Mouse (Mus musculus): ENCODE measurements around the gene Slc22a4. TPM values are rescaled to one million over a fixed set of nuclear protein-coding genes. Genes with fewer than 3 reads are reported as not detected.
A peak's percentile ranks its signal among the peaks of the same experiment; 100 is the strongest.

Slc22a4 gene
- polyA plus RNA-seq, 1 experiment from 2014 or later = 1.1 TPM

GRCm38 (mm10) chr11:54065106-54065914 is 37.4 kb upstream of the Slc22a4 start:
- Histone ChIP-seq H3K36me3 (no peaks in the 10 kb centered on the region), H3K27ac (replicated peaks) (no peak overlapping the region), H3K9ac (replicated peaks) (no peak overlapping the region), H3K27me3 (no peaks in the 10 kb centered on the region), H3K4me3 (no peak overlapping the region), H3K4me2 (replicated peaks) (no peak overlapping the region), H3K9me3 (no peaks in the 10 kb centered on the region), H3K4me1 (peaks cover 44% of the 10 kb centered on the region)
- no peak for ATAC-seq (replicated peaks)
- 91% methylated on average over 12 of the region's 12 CpGs for WGBS

GRCm38 (mm10) chr11:54064412-54064978 is 36.6 kb upstream of the Slc22a4 start:
- Histone ChIP-seq H3K4me2 (replicated peaks) (no peak overlapping the region), H3K36me3 (no peaks in the 10 kb centered on the region), H3K27ac (replicated peaks) (no peak overlapping the region), H3K4me3 (no peak overlapping the region), H3K27me3 (no peaks in the 10 kb centered on the region), H3K9me3 (no peaks in the 10 kb centered on the region), H3K9ac (replicated peaks) (no peak overlapping the region), H3K4me1 (peaks cover 48% of the 10 kb centered on the region)
- no peak for ATAC-seq (replicated peaks)
- 76% methylated on average over 3 of the region's 3 CpGs for WGBS

DNA sequence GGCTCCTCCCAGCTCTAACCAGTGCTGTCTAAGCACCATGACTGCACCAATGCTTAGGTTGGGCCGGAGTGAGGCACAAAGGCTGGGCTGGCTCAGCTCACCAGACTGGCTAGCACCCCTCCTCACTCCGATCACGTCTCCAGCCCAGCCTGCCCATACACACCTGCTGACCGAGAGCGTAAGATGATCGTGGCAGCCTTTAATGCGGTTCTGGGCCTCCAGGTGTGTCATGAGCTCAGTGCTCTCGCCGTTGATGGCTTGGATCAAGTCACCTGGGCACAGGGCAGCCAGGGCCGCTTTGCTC is 35.5 kb upstream of the Slc22a4 start:
- no peak overlapping the region for H3K9ac ChIP-seq (replicated peaks)
- H3K9me3 ChIP-seq = no peaks in the 10 kb centered on the region
- H3K27me3 ChIP-seq = no peaks in the 10 kb centered on the region
- H3K4me3 ChIP-seq = no peak overlapping the region
- no peak overlapping the region for H3K27ac ChIP-seq (replicated peaks)
- ATAC-seq (replicated peaks) = no peak
- H3K4me1 ChIP-seq = peaks cover 51% of the 10 kb centered on the region
- H3K4me2 ChIP-seq (replicated peaks) = no peak overlapping the region
- WGBS = 91% methylated on average over 10 of the region's 10 CpGs
- no peaks in the 10 kb centered on the region for H3K36me3 ChIP-seq

DNA sequence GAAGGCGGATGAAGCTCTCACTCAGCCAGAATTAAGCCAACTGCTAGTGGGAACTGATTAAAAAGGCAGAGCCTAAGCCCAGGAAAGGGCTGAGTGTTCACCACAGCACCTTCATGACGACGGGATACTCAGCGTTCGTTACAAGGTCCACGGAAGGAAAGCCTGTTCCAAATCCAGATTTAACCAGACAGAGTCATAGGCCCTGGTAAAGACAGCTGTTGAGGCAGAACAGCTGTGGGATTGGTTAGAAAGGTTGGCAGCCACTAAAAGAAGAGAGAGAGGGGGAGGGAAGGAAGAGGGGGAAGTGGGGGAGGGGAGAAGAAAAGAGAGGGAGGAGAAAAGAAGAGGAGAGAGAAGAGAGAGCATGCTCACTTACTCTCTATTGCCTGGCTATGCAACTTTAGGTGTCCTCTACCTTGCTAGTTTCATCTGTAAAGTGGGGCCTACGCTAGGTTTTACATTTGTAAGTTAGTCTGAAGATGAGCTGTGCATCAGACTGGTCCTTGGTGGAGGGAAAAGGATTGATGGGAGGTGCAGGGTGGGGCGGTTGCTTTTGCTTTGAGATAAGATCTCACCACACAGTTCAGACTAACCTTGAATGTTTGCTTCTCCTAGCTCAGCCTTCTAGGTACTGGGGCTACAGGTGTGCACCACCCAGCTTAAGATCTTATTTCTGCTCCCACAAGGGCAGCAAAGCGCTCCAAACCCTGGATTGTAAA is 35.0 kb upstream of the Slc22a4 start:
- Histone ChIP-seq H3K36me3 (no peaks in the 10 kb centered on the region), H3K4me2 (replicated peaks) (no peak overlapping the region), H3K9ac (replicated peaks) (no peak overlapping the region), H3K27ac (replicated peaks) (peak overlapping the region; percentile 64), H3K4me3 (no peak overlapping the region), H3K9me3 (no peaks in the 10 kb centered on the region), H3K27me3 (no peaks in the 10 kb centered on the region), H3K4me1 (peaks cover 51% of the 10 kb centered on the region)
- 65% methylated on average over 9 of the region's 9 CpGs for WGBS
- no peak for ATAC-seq (replicated peaks)

DNA sequence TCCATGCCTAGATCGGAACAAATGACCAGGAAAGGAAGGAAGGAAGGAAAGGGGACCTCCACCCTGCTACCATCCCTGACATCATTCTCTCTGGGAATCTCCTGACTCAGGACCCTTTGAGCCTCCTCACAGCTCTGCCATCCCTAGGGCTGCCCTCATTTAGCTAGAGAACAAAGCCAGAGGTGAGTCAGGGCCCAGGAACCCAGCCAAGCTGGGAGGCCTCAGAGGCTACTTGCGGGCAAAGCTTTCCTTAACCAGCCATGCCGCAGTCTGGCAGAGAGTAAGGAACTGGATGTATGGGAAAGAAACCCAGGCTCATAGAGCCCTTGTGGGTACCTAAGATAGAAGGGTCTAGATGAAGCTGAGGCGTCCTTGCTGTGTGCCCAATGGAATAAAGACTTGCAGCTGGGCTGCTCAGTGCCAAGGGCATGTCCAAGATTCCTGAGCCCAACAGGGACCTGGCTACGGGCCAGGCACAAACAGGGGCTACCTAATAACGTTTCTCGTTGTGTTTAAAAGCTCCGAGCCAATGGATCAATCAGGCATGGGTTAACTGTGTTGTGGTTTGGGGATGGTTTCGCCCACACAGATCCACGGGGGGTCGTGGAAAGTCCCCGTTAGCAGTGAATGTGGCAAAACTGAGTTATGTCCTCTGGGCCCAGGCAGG is 34.3 kb upstream of the Slc22a4 start:
- Histone ChIP-seq H3K4me3 (no peak overlapping the region), H3K27ac (replicated peaks) (peak overlapping the region; percentile 64), H3K27me3 (no peaks in the 10 kb centered on the region), H3K4me2 (replicated peaks) (no peak overlapping the region), H3K9ac (replicated peaks) (no peak overlapping the region), H3K36me3 (no peaks in the 10 kb centered on the region), H3K9me3 (no peaks in the 10 kb centered on the region), H3K4me1 (peaks cover 51% of the 10 kb centered on the region)
- ATAC-seq (replicated peaks) = no peak
- WGBS = 39% methylated on average over 12 of the region's 12 CpGs

DNA sequence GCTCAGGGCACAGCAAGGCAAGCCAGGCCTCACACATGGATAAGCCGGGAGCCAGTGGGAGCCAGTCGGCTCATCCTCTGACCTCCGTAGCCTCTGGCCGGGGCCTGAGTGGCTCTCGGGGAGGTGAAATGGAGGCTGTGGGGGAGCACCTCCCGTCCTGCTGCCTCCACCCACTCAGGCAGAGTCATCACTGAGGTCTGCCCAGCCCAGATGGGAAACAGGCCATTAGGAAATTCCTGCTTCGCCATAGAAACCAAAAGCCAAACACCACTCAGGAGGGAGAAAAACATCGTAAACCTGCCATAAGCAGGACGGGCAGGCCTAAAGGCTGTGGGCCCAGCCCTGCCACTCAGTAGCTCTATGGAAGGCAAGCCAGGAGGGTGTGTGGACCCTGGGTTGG is 32.4 kb upstream of the Slc22a4 start:
- no peak for ATAC-seq (replicated peaks)
- H3K27ac ChIP-seq (replicated peaks) = no peak overlapping the region
- H3K4me3 ChIP-seq = no peak overlapping the region
- WGBS = 56% methylated on average over 9 of the region's 9 CpGs
- H3K4me2 ChIP-seq (replicated peaks) = no peak overlapping the region
- no peaks in the 10 kb centered on the region for H3K9me3 ChIP-seq
- H3K4me1 ChIP-seq = peaks cover 47% of the 10 kb centered on the region
- no peaks in the 10 kb centered on the region for H3K27me3 ChIP-seq
- no peaks in the 10 kb centered on the region for H3K36me3 ChIP-seq
- H3K9ac ChIP-seq (replicated peaks) = no peak overlapping the region

GRCm38 (mm10) chr11:54059526-54059925 is 31.6 kb upstream of the Slc22a4 start:
- Histone ChIP-seq H3K4me3 (no peak overlapping the region), H3K4me2 (replicated peaks) (no peak overlapping the region), H3K36me3 (no peaks in the 10 kb centered on the region), H3K9me3 (no peaks in the 10 kb centered on the region), H3K27me3 (no peaks in the 10 kb centered on the region), H3K9ac (replicated peaks) (0 out of 2 replicates have a peak overlapping the region, but pooled peaks have one; percentile 20), H3K4me1 (peaks cover 47% of the 10 kb centered on the region), H3K27ac (replicated peaks) (peak overlapping the region; percentile 94)
- ATAC-seq (replicated peaks) = no peak
- 59% methylated on average over 1 of the region's 1 CpGs for WGBS

- no peaks in the 10 kb centered on the region for H3K27me3 ChIP-seq
- peak overlapping the region; percentile 94 for H3K27ac ChIP-seq (replicated peaks)
- H3K4me3 ChIP-seq = no peak overlapping the region
- no peak overlapping the region for H3K4me2 ChIP-seq (replicated peaks)
- no peaks in the 10 kb centered on the region for H3K9me3 ChIP-seq
- H3K4me1 ChIP-seq = peaks cover 47% of the 10 kb centered on the region
- 6% methylated on average over 6 of the region's 6 CpGs for WGBS
- ATAC-seq (replicated peaks) = peak; percentile 84
- no peaks in the 10 kb centered on the region for H3K36me3 ChIP-seq
- peak overlapping the region; percentile 20; the same call in 1 of the 2 replicates for H3K9ac ChIP-seq (replicated peaks)
Observed at GRCm38 (mm10) chr11:54058643-54059042, 30.8 kb upstream of the Slc22a4 start.

DNA sequence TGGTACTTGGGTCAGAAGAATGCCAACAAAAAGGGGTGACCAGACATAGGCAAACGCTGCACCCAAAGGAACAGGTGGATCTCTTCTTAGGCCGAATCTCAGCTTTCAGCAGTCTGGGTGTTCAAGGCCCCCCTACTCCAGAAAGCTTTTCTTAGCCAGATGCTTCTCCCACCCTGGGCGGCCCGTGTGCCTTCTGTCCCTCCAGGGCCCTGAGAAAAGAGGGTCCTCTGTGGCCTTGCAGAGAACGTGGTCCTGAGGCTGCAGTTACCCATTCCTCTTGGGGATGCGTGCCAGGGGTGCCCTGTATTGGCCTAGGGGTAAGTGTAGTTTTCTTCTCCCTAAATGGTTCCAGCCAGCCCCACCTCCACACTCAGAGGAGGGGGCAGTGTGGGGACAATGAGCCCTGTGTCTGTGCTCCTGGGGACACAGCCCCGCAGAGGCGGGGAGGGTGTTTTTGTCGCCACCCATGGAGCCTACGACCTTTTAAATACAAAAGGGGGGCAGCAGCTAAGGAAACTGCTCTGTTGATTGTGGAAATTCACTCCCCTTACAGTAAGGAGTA is 30.2 kb upstream of the Slc22a4 start:
- Histone ChIP-seq H3K9ac (replicated peaks) (no peak overlapping the region), H3K27me3 (no peaks in the 10 kb centered on the region), H3K4me2 (replicated peaks) (no peak overlapping the region), H3K27ac (replicated peaks) (peak overlapping the region; percentile 94), H3K36me3 (no peaks in the 10 kb centered on the region), H3K9me3 (no peaks in the 10 kb centered on the region), H3K4me3 (no peak overlapping the region), H3K4me1 (peaks cover 43% of the 10 kb centered on the region)
- WGBS = 21% methylated on average over 10 of the region's 10 CpGs
- ATAC-seq (replicated peaks) = peak; percentile 70

DNA sequence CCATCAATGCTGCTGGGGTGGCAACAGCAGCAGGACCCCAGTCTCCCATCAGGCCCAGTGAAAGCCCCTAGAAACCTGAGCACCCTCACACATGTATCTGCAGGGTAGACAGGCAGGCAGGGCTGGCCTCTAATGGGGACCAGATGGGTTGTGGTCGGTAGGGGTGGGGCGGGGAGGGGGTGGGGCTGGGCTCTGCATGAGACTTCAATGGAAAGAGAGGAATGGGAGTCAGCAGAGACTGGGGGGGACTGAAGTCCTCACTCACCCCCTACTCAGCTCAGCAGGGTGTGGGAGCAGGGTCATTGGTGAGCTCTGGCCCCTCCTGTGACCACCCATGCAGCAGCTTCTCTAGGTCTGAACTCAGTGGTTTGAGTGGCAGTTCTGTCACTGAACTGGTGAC is 29.5 kb upstream of the Slc22a4 start:
- no peak for ATAC-seq (replicated peaks)
- Histone ChIP-seq H3K27ac (replicated peaks) (peak overlapping the region; percentile 94; the same call in 1 of the 2 replicates), H3K9ac (replicated peaks) (no peak overlapping the region)

DNA sequence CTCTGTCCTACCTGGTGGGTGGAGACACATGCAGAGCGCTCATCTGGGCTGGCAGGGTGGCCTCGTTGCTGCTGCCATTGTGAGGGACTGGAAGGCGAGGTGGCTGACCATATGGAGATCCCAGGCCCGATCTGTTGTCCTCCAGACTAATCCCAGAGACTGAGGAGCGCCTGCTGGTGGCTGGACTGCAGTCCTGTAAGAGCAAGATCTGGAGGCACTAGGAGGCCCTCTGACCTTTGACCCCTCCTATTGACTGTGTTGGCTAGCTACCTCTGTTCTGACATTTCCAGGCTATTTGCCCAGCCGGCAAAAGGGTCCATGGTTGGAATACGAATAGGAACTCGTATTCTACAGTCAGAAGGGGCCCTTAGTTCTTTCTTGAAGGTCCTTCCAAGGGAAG is 28.2 kb upstream of the Slc22a4 start:
- Histone ChIP-seq H3K4me1 (peaks cover 28% of the 10 kb centered on the region), H3K36me3 (no peaks in the 10 kb centered on the region), H3K4me3 (no peak overlapping the region), H3K9ac (replicated peaks) (no peak overlapping the region), H3K27me3 (no peaks in the 10 kb centered on the region), H3K4me2 (replicated peaks) (no peak overlapping the region), H3K9me3 (no peaks in the 10 kb centered on the region), H3K27ac (replicated peaks) (no peak overlapping the region)
- no peak for ATAC-seq (replicated peaks)
- WGBS = 33% methylated on average over 8 of the region's 8 CpGs

More for the DNA sequence above, 29.5 kb upstream of the Slc22a4 start:
- Histone ChIP-seq H3K4me1 (peaks cover 36% of the 10 kb centered on the region), H3K4me3 (no peak overlapping the region), H3K27me3 (no peaks in the 10 kb centered on the region), H3K9me3 (no peaks in the 10 kb centered on the region), H3K4me2 (replicated peaks) (no peak overlapping the region), H3K36me3 (no peaks in the 10 kb centered on the region)
- 28% methylated on average over 2 of the region's 2 CpGs for WGBS

DNA sequence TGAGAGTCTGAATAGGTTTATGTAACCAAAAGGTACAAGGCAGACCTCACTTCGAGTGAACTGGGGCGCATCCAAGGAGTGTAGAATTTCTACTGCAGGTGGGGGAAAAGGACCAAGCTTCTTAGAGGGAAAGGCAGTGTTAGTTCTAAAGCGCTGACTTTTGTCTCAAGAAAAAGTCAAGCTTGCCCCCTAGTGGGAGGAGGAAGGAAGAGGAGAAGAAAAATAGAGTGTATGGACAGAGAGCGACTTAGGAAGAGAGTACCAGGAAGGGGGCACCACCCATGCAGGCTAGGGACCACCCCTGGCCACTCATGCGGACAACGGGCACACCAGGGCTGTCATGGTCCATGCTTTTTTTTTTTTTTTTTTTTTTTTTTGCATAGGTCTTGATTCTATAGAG is 26.4 kb upstream of the Slc22a4 start:
- no peak for ATAC-seq (replicated peaks)
- no peak overlapping the region for H3K4me2 ChIP-seq (replicated peaks)
- WGBS = 46% methylated on average over 6 of the region's 6 CpGs
- H3K27me3 ChIP-seq = no peaks in the 10 kb centered on the region
- no peak overlapping the region for H3K4me3 ChIP-seq
- H3K36me3 ChIP-seq = no peaks in the 10 kb centered on the region
- no peak overlapping the region for H3K9ac ChIP-seq (replicated peaks)
- no peak overlapping the region for H3K27ac ChIP-seq (replicated peaks)
- H3K4me1 ChIP-seq = peaks cover 22% of the 10 kb centered on the region
- no peaks in the 10 kb centered on the region for H3K9me3 ChIP-seq
